In genomic region chr8:108796076-108796475, GRCm38 (mm10) we compare ENCODE assay signal across 21 mouse cellular contexts.
A peak's percentile ranks its signal among the peaks of the same experiment; 100 is the strongest.
DNase-seq lines count a peak whose midpoint lies in the region; ATAC-seq and TF ChIP-seq lines count a peak whose summit lies in the region.
"Had no signal": no experiment of that assay in that cellular context is flagged by ENCODE, and none has a peak within 500 bp of the region (broad histone marks: within the 10 kb centered on the region; RNA-seq: fewer than 3 reads in every experiment).

No protein-coding gene starts in this region.

- H3K4me2 ChIP-seq in midbrain, embryonic 15.5 days: no peak overlapping the region
- H3K4me2 ChIP-seq: heart, embryonic 11.5 days; hindbrain, embryonic 12.5 days; hindbrain, embryonic 15.5 days had no signal

- no peak overlapping the region for H3K9ac ChIP-seq in midbrain, embryonic 15.5 days
- H3K9ac ChIP-seq: forebrain, postnatal 0 days; hindbrain, embryonic 12.5 days; hindbrain, embryonic 15.5 days had no signal

- H3K9me3 ChIP-seq in midbrain, embryonic 15.5 days: peaks cover 6% of the 10 kb centered on the region; the same call in 1 of the 2 replicates
- H3K9me3 ChIP-seq: hindbrain, embryonic 15.5 days had no signal

- no peak for TF ChIP-seq POLR2A in embryonic fibroblast, embryonic 13.5 days (IDR thresholded peaks at IDR 0.05; ENCODE audit: low read depth, low read length)

- H3K4me3 ChIP-seq in embryonic fibroblast, embryonic 13.5 days (ENCODE audit: insufficient read depth, low read length): no peak overlapping the region
- no peak overlapping the region for H3K4me3 ChIP-seq in midbrain, embryonic 15.5 days
- H3K4me3 ChIP-seq: gastrocnemius, adult 2 months; hindbrain, embryonic 12.5 days; hindbrain, embryonic 15.5 days had no signal

- H3K4me1 ChIP-seq in embryonic fibroblast, embryonic 13.5 days (ENCODE audit: control insufficient read depth, insufficient read depth, low read length): peaks cover 11% of the 10 kb centered on the region; the same call in 1 of the 2 replicates
- H3K4me1 ChIP-seq in midbrain, embryonic 15.5 days: peaks cover 16% of the 10 kb centered on the region

- no peak for ATAC-seq in megakaryocyte-erythroid progenitor cell, adult 5-6 weeks (replicated peaks; ENCODE audit: low FRiP score, low TSS enrichment, poor library complexity, severe bottlenecking)
- ATAC-seq in midbrain, embryonic 15.5 days (replicated peaks): no peak
- ATAC-seq: forebrain, embryonic 14.5 days; forebrain, postnatal 0 days; intestine, postnatal 0 days; Patski had no signal

- H3K27ac ChIP-seq in embryonic fibroblast, embryonic 13.5 days (ENCODE audit: insufficient read depth, low read length): peak overlapping the region; percentile 2; the same call in 1 of the 2 replicates
- H3K27ac ChIP-seq in midbrain, embryonic 15.5 days: no peak overlapping the region
- H3K27ac ChIP-seq: gastrocnemius, adult 2 months; hindbrain, embryonic 12.5 days; hindbrain, embryonic 15.5 days had no signal

- no peaks in the 10 kb centered on the region for H3K27me3 ChIP-seq in midbrain, embryonic 15.5 days (replicated peaks)
- H3K27me3 ChIP-seq: hindbrain, embryonic 12.5 days; hindbrain, embryonic 15.5 days; Patski had no signal

- WGBS in midbrain, embryonic 15.5 days: 97% methylated on average over 3 of the region's 3 CpGs

- peak; percentile 69 for DNase-seq in adrenal gland, adult 8-10 months
- DNase-seq in adrenal gland, adult 18-20 months (ENCODE audit: low spot score in 2 of 2): no peak
- DNase-seq in adrenal gland, postnatal 10 days: peak; percentile 51
- DNase-seq in layer of hippocampus, postnatal 14 days (ENCODE audit: low spot score in 2 of 2): no peak
- DNase-seq: cerebellum, adult 18-20 months; cerebellum, adult 9-10 months; cerebellum, postnatal 14 days; forebrain, postnatal 0 days; gastrocnemius, adult 2 months; gastrocnemius, postnatal 14 days; heart, adult 11 months; kidney, adult 2 months had no signal

- H3K36me3 ChIP-seq in midbrain, embryonic 15.5 days (replicated peaks): peaks cover 33% of the 10 kb centered on the region

- TF ChIP-seq CTCF in embryonic fibroblast, embryonic 13.5 days (IDR thresholded peaks at IDR 0.05; ENCODE audit: borderline replicate concordance, insufficient read depth, low read length): no peak

Comparison
In these comparisons a context has a peak if more than half of its experiments do, and no peak if none do; other contexts are left out.
1. DNase-seq: peak in adrenal gland, adult 8-10 months (single experiment) and adrenal gland, postnatal 10 days (single experiment); none in adrenal gland, adult 18-20 months (0 of 2) and layer of hippocampus, postnatal 14 days (0 of 2).